Mouse (Mus musculus): Measurements from ENCODE around the gene Slc25a47.

Slc25a47 gene

GRCm38 (mm10) chr12:108865007-108865494, 29.2 kb downstream of the Slc25a47 start:
- DNase-seq (ENCODE audit: inconsistent ontology term), result no peak

DNA sequence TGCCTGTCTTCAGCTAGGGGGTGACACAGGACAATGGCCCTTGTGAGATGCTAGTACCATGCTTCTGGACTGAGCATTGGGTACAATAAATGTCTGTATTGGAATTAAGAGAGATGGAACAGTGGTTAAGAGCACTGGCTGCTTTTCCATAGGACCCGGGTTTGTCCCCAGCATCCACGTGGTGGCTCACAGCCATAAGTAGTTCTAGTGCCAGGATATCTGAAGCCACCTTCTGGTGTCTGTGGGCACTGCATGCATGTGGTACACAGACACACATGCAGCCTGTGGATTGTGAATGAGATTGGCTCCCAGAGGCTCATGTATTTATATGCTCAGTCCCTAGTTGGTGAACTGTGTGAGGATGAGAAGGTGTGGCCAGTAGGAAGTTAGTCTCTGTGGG, 33.7 kb downstream of the Slc25a47 start:
- DNase-seq (ENCODE audit: inconsistent ontology term), result no peak

DNA sequence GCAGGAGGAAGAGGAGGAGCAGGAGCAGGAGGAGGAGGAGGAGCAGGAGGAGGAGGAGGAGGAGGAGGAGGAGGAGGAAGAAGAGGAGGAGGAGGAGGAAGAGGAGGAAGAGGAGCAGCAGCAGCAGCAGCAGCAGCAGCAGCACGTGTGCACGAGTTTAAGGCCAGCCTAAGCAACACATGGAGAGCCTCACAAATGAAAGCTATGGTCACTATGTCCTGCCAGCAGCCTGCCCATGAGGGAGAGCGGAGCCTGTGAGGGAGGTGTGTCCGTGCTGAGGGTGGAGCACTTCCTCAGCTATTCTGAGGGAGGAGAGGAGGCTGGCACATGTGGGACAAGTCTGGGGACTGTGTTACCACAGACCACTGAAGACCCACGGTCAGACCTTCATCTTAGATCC, 37.3 kb downstream of the Slc25a47 start:
- no peak for DNase-seq (ENCODE audit: inconsistent ontology term)

DNA sequence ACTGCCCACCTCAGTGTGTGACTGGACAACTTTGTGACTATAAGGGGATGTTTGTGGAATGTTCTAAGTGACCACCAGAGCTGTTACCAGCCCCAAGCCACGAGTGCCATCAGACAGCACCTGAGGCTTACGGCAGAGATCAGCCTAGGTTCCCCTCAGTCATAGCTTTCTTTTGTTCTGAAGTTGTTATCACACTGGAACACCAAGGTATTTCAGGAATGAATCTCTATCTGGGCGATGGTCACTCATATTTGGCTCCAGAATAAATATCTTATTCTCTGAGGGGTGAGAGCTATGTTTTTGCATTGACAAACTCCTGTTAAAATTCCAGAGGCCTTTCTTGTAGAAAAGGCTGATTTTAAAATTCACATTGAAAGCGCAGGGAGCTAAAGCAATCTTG, 43.3 kb downstream of the Slc25a47 start:
- DNase-seq (ENCODE audit: inconsistent ontology term), result no peak

DNA sequence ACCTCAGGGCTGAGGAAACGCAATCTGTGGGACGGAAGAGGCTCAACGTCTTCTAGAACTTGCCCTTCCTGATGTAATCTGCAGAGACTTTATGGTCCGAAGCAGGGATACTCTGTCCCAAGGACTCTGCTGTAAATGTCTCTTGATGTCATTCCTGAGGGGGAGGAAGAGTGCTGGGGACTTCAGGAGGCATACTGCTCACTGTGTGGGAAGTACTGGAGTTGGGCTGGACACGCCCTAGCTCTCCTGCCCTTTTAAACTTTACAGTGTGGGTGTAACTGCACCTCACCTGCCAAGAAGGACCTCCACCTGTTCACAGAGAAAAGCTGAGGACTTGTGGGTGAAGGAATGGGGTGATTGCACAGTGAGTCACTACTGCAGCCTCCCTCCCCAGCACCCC, 44.8 kb downstream of the Slc25a47 start:
- no peak for DNase-seq (ENCODE audit: inconsistent ontology term)

DNA sequence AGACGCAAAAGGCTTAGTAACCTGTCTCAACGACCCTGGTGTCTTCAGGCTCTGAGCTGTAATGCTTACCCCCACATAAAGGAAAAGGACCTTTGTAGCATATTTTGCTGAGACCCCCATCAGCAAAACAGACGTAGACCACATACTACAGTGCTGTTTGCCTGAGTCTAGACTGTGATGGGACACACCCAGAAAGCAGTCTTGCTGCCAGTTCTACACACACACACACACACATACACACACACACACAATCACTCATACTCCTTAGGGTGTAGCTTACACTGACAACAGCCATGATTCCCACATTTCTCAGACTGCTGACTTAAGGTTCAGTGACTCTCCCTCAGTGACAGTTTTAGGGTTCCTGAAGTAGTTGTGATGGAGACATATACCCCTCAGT, 45.3 kb downstream of the Slc25a47 start:
- DNase-seq (ENCODE audit: inconsistent ontology term), result no peak

- DNase-seq (ENCODE audit: inconsistent ontology term), result no peak
These were observed 46.9 kb downstream of the Slc25a47 start for GRCm38 (mm10) chr12:108882776-108883175.

DNA sequence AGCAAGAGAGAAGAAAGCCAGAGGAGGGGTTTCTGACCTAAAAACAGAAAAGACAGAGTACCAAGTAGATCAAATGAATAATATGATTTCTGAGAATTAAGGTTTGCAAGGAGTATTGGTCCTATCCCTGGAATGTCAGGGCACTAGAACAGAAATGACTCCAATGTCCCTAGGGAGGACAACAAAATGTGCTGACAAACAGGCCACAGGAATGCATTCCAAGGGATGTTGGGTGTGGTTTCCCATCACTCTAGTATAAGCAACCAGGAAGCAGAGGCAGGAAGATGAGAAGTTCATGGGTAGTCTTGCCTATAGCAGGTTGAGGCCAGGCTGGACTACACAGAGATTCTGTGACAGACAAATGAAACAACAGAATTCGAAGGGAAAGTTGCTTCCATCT, 50.1 kb downstream of the Slc25a47 start:
- no peak for DNase-seq (ENCODE audit: inconsistent ontology term)

GRCm38 (mm10) chr12:108887077-108887476, 51.2 kb downstream of the Slc25a47 start:
- DNase-seq (ENCODE audit: inconsistent ontology term), result no peak

GRCm38 (mm10) chr12:108888632-108889031, 52.8 kb downstream of the Slc25a47 start:
- no peak for DNase-seq (ENCODE audit: inconsistent ontology term)

- no peak for DNase-seq (ENCODE audit: inconsistent ontology term)
These were observed 57.3 kb downstream of the Slc25a47 start, which contains the start of gene Wdr25 for GRCm38 (mm10) chr12:108892989-108893714. Wdr25 (plus strand) TSS chr12:108893631.

DNA sequence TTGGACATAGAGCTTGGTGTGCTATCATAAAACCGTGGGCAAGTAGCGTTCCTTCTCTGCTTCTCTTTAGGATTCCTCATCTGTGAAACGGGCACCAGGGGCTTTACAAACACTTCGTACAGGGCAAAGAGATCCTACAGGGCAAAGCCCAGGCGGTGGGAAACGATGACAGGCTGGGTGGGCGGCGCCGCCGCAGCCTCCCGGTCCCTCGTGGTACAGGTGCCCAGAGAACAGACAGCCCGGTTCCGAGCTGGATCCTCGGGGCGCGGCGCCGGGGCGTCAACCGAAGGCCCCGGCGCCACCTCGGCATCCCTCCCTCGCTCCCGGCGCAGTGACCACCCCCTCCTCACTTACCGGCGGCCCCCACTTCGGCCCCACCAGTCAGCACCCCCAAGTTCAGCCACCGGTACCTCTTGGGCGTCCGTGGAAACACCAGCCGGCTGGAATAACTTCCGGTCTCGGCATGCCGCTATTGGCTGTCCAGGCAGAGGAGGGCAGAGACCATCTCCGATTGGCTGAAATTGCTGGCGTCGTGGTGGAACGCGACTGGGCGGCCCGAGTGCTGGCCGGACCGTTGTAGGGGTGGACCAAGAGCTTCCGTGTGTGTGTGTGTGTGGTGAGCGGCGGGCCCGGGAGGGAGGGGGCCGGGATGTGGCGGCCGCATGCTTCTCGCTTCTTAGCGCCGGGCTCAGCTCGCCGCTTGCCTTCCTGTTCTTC, 58.0 kb downstream of the Slc25a47 start, which contains the start of gene Wars:
TSS of gene Wars (minus strand) at position 460 of the 717 bp plus-strand sequence.
- peak; percentile 96 for DNase-seq (ENCODE audit: inconsistent ontology term)

- no peak for DNase-seq (ENCODE audit: inconsistent ontology term)
These were observed 58.6 kb downstream of the Slc25a47 start for GRCm38 (mm10) chr12:108894432-108894816.

DNA sequence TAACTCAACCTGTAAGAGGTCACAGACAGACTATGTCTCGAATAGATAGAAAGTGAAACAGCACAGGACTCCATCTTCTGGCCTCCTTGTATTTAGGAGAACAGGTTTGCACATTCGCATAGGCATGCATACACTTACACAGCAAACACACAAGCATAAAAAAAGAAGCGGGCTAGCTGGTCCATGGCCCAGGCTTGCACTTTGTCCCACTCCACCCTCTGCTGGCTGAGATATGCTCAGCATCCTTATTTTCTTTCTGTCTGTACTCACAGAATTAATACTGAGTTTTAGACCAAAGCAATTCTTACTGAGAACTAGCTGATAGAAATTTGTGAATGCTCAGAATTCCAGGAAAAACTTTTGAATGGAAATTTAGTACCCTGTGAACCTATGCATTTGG, 60.2 kb downstream of the Slc25a47 start:
- no peak for DNase-seq (ENCODE audit: inconsistent ontology term)

DNA sequence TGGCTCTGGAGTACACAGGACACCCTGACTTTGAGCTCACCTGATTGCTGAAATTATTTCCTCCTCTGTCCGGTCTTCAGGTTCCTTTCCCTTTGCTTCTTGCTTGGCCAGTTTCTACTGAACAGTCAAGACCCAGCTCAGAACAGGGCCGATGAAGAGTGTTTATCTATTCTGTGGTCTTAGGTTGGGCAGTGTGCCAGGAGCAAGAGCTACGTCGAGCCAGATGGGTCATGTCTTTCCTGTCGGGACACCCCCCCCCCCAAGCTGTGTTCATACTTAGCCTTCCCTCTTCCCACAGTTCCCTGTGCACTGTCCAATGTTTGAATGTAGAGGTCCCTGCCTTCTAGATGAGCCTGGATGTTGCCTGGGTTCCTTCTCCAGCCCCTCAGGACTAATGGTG, 65.5 kb downstream of the Slc25a47 start:
- no peak for DNase-seq (ENCODE audit: inconsistent ontology term)

DNA sequence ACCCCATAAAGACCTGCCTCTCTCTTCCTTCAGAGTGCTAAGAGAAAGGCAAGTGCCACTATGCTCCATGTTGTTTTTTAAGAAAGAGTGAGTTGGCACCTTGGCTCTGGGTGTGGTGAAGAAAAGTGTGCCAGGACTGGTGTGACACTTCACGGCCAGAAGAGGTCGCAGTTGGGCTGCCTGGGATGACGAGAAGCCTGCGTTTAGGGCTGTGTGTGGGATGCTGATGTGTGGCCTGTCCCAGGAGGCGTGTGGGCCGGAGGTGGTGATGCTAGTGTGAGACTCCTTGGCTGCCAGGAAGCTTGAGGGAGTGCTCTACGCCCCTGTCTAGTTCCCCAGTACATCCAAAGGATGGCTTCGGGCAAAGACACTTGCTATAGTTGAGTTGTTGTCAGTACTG, 67.1 kb downstream of the Slc25a47 start:
- peak; percentile 49 for DNase-seq (ENCODE audit: inconsistent ontology term)

- no peak for DNase-seq (ENCODE audit: inconsistent ontology term)
These were observed 67.9 kb downstream of the Slc25a47 start for GRCm38 (mm10) chr12:108903600-108904275.

DNA sequence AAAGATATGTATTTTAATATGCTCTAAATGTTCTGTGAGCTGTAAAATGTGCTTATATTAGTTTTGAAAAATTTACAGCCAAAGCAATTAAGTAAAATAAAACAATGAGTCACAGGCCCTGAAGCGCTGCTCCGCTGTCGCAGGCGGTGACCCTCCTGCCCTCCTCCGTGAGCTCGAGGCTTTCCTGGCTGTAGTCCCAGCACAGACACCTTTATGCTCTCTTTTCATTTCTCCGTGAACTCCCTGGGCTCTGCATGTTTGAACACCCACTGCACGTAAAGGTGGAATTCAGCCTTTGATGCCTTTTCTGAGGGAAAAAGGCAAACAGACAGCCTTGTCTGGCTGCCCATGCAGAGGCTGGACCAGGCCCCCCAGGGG, 68.4 kb downstream of the Slc25a47 start:
- peak; percentile 87 for DNase-seq (ENCODE audit: inconsistent ontology term)

DNA sequence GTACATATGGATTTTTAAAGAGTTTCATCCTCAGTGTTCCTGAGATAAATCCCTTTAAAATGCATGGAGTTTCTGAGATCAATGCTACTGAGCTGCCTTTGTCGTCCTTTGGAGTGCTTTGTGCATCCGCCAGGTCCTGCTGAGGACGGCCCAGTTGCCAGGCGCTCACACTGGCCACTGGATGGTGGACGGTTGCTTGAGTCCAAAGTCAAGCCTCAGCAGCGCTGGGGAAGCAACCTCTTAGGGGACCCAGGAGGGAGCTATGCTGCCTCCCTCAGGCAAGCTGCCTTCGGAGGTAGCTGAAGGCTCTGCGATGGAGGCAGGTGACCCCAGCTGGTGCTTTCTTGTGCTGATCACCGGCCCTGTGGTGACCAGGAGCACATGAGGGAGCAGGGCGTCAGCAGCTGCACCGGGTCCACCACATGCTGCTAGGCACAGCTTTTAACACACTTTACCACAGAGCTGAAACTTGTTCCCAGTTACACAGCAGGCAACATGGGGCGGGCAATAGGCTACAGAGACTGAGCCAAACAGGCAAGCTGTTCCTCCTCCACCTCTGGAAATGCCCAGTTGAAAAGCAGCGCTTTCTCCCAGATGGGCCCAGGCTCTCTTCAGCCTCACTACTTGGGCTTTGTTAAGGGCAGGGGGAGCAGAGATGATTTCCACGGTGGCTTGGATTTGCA, 69.9 kb downstream of the Slc25a47 start:
- no peak for DNase-seq (ENCODE audit: inconsistent ontology term)

DNA sequence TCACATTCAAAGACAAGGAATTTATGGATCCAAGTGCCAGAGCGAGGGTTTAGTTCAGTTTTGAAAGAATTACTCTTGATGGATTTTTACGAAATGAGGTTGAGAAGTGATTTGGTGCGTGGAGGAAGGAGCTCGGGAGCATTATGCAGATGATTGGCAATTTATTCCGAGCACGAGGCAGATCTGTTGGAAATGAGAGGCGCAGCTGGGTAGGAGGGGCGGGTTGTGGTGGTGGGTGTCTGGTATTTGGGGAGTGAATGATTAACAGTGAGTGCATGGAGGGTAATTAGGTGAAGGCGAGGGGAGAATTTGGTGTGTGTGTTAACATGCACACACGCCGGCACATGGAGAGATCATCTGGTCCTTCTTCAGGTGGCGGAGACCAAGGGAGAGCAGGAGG, 70.6 kb downstream of the Slc25a47 start:
- no peak for DNase-seq (ENCODE audit: inconsistent ontology term)
